Mouse (Mus musculus): ENCODE measurements around the gene Btg2.

The Btg2 gene

DNA sequence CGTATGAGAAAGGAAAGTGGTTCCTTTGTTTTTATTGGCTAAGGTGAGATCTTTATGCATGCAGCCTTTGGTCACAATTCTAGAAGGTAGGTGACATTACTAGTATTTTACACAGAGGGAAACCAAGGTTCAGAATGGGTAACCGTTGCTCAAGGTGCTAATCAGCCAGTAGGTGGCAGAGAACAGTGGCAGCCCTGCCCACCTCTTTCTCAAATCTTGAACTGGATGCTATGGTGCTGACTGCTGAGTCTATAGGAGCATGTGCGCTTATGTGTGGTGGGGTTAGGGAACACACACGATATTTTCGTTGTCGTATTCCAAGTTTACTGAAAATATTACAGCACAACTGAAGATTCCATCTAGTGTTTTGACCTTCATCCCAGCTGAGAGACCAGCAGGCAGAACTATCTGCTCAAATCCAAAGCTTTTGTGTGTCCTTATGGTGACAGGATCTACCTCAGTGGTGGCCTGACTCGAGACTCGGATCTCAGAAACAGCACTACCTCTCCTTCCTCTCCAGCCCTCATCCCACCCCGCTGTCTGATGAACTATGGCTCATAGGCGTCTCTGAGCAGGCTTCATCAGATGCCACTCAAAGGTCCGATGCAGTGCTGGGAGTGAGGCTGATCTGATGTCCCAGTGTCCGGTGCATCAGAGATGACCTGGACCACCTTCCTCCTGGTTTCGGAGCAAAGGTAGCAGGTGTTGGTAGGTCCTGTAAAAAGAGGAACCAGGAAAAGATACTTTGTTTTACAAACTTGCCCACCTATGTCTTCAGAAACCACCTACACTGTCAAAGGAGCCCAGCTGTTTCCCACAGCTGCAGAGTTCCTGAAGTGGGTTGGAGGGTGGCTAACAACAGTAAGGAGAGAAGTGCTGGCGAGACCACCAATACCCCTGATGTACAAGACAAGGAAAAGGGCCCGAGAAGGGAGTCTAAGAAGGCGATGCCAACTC lies 18.9 kb downstream of the Btg2 start:
- DNase-seq (ENCODE audit: low read depth) = no peak

DNA sequence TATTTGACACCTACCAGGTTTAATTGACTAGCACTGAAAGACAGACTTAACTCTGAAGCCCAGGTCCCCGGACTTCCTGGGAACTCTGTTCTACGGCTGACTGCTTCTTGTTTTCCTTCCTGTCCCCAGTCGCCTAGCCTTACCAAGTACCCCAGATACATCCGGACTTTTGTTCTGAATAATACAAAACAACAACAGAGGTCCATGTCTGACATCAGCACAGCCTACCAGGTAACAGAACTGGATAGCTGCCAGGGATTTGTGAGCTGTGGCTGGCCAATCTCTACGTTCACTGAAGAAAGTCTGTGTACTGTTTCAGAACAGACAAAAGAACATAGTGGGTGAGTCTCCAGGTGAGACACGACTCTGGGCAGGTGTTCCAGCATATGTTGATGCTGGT lies 20.1 kb downstream of the Btg2 start:
- no peak for DNase-seq (ENCODE audit: low read depth)

DNA sequence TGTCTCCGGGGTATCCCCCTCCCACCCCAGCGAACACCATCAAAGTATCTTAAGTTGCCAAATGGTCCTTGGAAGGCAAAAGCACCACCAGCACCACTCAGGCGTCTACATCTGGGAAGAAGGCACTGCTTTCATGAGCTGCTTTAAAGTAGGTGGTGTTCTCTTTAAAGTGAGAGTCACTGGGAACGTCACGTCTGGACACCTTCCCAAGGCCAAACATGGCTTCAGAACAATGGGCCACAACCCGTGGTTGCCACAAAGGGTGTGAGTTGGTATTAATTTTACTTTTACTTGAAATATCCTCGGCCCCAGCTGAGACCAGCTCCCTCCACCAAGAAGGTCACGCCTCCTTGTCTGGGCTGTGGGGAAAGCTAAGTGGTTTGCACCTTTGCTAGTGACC lies 21.2 kb downstream of the Btg2 start:
- DNase-seq (ENCODE audit: low read depth) = no peak

DNA sequence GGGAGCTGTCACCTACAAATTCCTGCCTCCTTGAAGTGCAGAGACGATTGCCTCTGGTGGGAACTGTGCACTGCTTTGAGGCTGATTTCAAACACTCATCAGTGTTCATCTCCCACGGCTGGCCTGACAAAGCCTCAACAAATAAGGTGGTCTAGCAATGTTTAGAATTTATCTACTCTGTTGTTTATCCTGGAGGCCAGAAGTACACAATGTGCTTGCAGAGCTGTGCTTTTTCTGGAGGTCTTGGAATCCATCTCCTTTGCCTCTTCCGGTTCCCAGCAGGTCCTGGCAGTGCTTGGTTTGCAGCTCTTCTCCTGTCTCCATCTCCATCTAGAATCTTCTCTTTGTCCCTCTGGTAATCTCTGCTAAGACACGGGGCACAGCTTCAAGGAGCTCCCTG lies 22.6 kb downstream of the Btg2 start:
- DNase-seq (ENCODE audit: low read depth) = no peak

DNA sequence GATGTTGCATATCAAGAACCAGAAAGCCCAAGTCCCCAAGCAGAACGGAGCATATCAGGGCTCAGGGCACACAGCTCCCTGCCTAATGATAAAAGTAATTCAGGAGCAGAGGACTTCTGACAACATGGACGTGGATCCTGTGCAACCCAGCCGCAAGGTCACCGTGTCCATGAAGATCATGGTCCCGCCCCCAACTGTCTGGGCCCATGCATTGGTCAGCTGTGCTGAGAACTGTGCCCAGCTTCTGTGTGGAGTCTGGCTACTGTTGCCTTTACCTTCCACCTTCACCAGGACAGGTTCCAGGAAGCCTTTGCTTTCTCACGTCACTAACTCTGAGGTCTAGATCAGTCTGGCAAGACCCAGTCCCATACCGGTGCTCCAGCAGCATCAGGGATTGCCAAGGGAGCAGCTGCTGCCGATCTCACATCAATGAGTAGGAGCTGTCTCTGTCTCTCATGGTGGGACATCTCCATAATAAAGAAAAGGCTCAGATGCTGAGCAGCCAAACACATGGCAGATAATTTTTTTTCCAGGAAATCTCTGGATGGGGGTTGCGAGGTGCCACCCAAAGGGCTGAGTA lies 23.2 kb downstream of the Btg2 start:
- no peak for DNase-seq (ENCODE audit: low read depth)

DNA sequence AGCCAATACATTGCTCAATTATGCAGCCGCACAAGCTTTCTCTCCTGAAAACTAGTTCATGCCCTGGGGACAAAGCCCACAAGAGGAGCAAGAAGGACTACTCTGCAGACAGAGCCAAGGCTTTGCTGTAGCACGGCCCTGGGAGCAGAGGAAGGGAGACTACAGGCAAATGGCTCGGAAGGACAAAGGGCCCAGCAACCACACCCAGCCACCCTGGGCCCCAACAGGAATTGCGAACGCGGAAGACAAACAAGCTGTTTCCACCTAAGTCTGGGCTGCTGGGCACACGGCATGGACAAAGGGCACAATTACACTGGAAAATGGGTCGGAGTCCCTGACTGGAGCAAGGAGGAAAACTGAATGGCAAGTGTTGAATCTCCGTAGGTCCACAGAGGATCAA lies 23.9 kb downstream of the Btg2 start:
- no peak for DNase-seq (ENCODE audit: low read depth)

DNA sequence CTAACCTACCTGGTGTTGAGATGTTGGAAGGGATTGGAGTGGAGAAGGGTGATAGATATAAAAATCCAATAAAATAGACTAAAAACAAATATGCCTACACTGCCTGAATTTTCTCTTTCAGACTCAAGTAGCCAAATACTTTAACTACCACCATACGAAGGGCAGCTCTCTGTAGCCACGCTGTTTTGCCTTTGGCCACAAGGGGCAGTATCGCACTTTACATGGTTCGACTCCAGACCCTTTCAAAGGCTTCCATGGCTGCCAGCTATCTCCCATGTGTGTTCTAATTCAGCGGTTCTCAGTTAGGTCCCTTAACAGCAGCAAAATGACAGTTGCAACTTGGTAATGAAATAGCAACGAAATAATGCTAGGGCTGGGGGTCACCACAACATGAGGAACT lies 25.7 kb downstream of the Btg2 start:
- DNase-seq (ENCODE audit: low read depth) = peak; percentile 93

DNA sequence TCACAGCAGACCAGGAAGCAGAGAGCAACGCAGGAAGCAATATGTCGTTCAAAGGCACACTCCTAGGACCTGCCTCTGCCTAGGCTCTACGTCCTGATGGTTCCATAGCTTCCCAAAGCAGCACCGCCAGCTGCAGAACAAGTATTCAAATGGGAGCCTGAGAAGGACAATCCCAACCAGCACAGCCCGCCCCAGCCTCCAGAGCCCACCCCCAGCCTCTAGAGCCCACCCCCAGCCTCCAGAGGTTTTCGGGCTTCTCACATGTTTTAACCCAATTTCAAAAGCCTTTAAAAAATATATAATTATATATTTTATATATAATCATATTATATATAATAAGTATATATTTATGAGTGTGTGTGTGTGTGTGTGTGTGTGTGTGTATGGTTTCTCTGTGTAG lies 29.4 kb downstream of the Btg2 start:
- DNase-seq (ENCODE audit: low read depth) = no peak

DNA sequence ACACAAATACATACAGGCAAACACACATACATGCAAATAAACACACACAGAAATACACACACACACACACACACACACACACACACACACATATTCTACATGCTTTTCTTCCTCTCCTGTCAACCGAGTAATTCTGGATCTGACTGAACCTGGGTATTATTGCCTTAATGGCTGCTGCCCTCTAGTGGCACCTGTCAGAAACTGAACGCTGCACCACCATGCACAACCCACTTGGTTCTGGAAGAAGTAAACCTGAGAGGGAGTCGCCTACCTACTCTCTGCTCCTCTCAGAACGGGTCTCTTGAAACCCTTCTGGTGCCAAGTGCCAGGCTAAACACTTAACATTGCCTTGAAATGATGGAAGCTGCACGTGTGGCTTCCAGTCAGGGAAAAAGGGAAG lies 30.2 kb downstream of the Btg2 start:
- DNase-seq (ENCODE audit: low read depth) = peak; percentile 91

DNA sequence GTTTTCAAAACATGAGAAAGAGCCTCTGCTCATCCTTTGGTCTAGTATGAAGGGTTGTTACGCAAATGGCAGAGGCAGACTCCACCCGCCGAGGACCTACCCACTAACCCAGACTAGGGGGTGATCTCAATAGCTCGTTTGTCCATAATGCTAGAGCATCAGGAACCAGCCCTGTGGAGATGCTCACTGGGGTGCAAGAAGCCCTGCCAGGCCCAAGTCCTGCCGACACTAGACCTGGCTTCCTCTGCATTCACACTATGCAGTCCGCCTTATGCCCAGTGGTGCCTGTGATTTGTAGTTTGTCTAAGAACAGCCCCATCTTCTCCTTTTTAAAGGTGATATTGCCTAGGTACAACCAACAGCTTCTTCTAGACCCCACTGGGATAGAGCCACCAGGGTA lies 31.5 kb downstream of the Btg2 start:
- DNase-seq (ENCODE audit: low read depth) = no peak

DNA sequence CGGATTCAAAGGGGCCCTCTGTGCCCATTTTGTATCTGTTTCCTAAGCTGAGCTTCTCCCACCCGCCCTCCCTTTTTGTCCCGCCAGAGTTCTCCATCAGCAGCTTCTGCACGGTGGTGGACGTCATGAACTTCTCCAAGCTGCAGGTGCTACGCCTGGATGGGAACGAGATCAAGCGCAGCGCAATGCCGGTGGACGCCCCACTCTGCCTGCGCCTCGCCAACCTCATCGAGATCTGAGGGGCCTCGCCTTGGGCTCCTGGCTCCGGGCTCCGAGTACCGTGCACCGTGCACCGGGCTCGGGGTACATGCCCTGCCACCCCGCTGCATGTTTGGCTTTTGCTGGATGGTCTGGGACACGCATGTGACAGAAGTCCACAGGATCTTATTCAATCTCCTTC lies 32.5 kb downstream of the Btg2 start:
- no peak for DNase-seq (ENCODE audit: low read depth)

DNA sequence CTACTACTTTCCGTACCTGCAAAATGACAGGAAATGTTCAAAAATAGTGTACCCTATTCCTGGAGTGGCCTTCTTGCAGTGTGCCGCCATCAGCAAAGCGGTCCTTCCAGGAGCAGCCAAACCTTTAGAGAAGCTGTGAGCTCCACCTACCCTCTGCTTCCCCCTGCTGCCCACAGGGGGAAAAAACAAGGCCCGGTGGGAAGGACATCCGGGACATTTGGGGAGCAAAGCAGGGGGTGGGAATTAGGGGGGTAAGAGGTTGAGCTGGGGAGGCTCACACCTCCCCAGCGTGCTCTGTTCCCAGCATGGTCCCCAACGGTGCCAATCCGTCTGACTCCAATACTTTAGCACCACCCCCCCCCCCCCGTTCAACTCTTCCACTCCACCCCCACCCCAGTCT lies 32.9 kb downstream of the Btg2 start:
- DNase-seq (ENCODE audit: low read depth) = peak; percentile 89

DNA sequence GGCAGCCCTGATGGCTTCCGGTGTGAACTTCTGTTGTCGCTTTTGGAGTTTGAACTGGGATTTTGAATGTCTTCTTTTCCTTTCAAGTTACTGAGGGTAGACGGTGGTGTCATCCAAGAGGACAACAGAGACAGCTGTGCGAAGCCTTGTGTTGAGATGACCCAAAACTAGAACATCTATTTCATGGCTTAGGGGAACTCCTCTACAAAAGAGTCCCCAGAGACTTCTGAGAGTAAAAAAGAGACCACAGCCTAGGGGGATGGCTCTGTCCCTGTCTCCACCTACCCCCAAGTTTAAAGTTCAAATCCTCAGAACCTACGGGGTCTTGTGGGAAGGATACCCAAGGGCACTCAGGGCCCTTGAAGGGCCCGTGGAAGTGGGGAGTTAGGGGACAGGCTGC lies 34.1 kb downstream of the Btg2 start:
- DNase-seq (ENCODE audit: low read depth) = no peak

DNA sequence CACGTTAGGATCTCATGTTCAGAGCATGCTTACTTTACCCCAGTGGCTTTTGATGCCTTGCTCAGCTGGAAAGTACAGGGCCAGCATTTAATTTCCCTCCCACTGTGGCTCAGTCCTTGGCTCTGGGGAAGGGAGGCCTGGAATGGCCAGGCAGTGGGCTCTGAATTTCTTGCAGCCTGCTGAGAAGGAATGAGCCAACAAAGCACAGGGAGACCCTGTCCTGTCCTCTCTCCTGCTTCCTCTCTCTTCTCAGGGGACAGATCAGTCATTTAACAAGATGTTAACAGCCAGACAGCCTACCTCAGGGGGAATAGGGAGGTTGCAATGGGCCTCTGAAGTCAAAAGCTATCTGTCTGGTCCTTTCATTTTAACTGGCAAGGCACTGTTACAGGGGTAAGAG lies 36.6 kb downstream of the Btg2 start:
- no peak for DNase-seq (ENCODE audit: low read depth)

DNA sequence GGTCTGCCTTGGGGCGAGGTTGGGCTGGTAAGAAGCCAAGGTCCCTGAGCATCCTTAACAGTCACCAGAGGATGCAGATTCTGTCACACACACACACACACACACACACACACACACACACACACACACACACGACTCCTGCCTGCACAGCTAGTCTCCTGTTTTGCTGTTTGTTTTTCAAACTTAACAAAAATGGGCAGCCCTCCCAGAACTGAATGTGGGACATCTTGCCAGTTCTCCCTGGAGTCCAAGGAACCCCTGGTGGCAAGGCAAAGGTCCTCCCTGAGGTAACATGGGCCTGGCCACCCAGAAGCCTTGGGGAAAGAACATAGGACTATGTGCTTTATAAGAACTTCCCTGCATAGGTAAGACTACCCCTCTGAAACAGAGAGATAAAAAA lies 37.0 kb downstream of the Btg2 start:
- peak; percentile 68 for DNase-seq (ENCODE audit: low read depth)

DNA sequence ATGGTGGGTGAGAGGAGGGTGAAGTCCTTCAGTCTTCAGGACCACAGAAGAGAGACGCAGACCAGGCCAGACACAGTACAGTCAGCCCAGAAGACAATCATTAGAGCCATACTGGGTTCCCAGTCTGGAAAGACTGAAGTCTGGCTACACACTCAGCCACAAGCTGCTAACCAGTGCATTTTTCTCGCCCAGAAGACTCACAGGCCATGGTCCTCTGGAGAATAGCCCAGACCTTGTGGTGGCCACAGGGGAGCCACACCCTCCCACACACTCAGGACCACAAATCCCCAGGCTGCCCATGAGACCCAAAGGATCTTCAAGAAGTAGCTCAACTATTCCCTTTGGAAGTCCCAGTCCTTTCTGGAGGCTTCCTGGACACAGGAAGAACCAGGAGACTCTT lies 39.6 kb downstream of the Btg2 start:
- DNase-seq (ENCODE audit: low read depth) = peak; percentile 67

DNA sequence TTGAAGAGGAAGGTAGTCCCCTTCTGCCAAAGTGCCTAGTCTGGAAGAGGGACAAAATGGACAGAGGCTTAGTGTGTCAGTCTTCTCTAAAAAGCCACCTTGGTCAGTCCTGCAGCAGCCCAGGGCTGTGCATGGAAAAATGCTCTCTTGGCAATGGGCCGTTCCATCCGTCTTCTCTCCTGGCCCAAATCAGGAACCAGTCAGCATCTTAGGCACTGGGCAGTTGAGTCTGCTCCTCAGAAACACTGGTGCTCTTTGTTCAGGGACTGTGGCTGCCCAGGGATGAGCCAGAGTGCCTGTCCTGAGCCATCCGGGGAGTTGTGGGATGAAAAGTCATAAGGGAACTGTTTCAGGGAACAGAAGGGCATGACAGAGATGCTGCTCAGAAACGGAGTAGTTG lies 40.6 kb downstream of the Btg2 start:
- no peak for DNase-seq (ENCODE audit: low read depth)

DNA sequence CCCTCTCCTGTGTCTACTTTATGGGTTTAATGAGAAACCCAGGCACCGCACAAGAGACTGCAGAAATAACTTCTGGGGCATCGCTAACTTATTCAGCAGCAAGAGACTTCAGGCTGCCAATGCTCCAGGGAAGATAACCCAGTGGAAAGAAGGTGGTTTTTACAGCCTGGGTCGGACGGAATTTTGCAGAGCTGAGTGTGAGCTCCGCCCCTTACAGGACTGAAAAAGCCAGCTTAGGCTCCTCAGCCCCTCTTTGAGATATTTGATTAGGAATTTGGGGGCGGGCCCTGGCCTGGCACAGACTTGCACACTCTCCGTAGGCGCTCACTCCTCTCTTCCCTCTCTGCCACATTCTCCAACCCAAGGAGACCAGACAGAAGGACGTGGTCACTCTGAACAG lies 41.7 kb downstream of the Btg2 start, which contains the start of gene Fmod:
Gene Fmod, plus strand, starts transcription at position 83 of the 400 bp plus-strand sequence.
- no peak for DNase-seq (ENCODE audit: low read depth)

DNA sequence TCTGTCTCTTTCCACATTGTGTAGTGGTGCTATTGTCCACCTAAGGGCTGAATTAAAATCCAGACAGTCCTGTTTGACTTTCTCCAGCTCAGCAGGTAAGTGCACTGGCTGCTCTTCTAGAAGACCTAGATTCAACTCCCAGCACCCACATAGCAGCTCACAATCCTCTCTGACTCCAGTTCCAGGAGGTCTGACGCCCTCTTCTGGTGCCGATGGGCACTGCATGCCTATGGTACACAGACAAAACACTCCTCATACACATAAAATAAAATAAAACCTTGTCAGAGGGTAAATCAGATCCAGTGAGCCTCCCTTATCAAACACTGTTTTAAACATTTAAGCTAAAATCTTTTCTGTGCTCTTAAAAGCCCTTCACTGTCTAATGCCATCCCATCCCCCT lies 42.4 kb downstream of the Btg2 start:
- no peak for DNase-seq (ENCODE audit: low read depth)

DNA sequence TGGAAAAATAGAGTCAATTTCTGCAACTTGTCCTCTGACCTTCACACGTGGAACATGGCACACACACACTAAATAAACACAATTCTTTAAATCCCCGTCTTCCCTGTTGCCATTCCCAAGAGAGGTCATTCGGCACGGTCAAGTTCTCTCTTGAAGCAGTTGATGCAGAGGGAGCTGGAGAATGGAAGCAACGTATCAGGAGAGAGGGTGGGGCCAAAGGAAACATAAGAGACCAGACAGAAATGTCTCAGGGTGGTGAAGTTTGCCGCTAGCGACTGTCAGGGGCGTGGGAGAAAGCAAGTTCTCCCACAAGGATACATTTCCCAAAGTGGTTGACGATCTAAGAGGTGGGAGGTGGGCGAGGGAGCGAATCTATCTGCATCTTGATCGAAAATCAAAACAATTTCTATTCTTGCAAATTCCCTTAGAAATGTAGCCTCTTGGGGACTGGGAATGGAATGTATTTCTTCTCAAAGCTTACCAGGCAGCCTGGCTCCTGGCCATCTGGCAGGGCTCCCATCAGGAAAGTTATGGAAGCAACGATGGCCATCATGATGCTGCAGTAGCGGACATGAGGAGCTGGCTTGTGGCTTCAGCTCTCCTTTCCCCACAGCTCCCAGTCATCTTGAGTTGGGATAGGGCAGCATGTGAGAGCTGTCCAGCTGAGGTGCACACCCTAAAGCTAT lies 50.6 kb downstream of the Btg2 start:
- DNase-seq (ENCODE audit: low read depth) = peak; percentile 70

DNA sequence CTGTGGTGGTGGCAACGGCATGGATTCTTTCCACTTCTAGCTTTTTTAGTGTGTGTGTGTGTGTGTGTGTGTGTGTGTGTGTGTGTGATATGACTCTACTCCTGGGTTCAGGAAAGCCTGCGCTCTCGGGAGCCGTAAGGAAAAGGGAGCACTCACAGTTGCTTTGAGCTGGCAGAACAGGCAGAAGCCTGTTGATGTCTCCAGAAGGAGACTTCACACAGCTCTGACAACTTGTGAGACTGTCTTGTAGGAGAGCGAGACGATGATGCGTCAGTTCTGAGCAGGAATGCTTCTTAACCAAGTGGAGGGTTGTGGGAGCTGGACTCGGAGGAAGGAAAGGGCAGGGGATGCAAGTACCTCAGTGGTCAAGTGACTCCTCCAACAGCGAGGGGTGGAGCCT lies 52.2 kb downstream of the Btg2 start:
- DNase-seq (ENCODE audit: low read depth) = no peak

DNA sequence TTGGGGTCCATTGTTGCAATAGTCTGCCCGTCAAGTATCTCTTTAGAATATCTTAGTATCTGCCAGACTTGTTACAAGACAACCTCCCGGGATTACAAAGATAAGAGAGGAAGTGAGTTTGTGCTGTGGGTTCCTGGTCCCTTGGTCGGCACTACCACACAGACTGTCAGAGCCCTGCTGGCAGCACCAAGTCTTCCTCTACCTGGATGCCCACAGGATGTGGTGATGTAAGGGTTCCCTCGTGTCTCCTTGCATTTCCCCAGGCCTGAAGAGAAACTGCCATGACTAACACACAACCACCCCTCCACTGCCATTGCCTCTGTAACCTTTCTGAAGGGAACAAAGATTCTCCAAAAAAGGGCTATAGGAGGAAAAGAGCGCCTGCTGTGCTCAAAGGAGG lies 52.9 kb downstream of the Btg2 start:
- no peak for DNase-seq (ENCODE audit: low read depth)
